Mouse (Mus musculus) hindbrain, embryonic 11.5 days (tissue): ENCODE measurements around the gene Cd79a. TPM values are rescaled to one million over a fixed set of nuclear protein-coding genes. Genes with fewer than 3 reads are reported as not detected.

ENCODE experiments used
- polyA plus RNA-seq: library from polyadenylated mRNA; unstranded; fragments of >200 nt; fragmentation: Nextera tagmentation; extraction: Ambion mirVana; gene quantifications from 2 replicates; pipeline ENCODE4 v1.2.1, GENCODE M21; 2014

Gene Cd79a
- polyA plus RNA-seq, 1 experiment from 2014 or later, result 0.39 TPM

Other genes starting within 250 kb of the Cd79a start
- not detected in 2 replicates for gene Tex101, start 220.7 kb upstream of the Cd79a start, polyA plus RNA-seq
- gene BC049730, start 188.1 kb upstream of the Cd79a start, polyA plus RNA-seq, result not detected in 2 replicates
- not detected in 2 replicates for gene Gm4763, start 170.5 kb upstream of the Cd79a start, polyA plus RNA-seq
- not detected in 2 replicates for gene Cd177, start 137.1 kb upstream of the Cd79a start, polyA plus RNA-seq
- not detected in 2 replicates for gene Ceacam10, start 120.2 kb upstream of the Cd79a start, polyA plus RNA-seq
- gene Gm9844, start 35.2 kb upstream of the Cd79a start, polyA plus RNA-seq, result 20.9 and 23.6 TPM in 2 replicates
- gene Lypd4, start 27.4 kb upstream of the Cd79a start, polyA plus RNA-seq, result not detected in 2 replicates
- 0.14 TPM in 1 of 2 replicates, not detected in the other for gene Dmrtc2, start 27.3 kb upstream of the Cd79a start, polyA plus RNA-seq
- 1,792 and 1,821 TPM in 2 replicates for gene Rps19, start 13.0 kb upstream of the Cd79a start, polyA plus RNA-seq
- gene Arhgef1, start 5.5 kb downstream of the Cd79a start, polyA plus RNA-seq, result 43.0 and 46.4 TPM in 2 replicates
- gene Gm4881, start 47.1 kb downstream of the Cd79a start, polyA plus RNA-seq, result 4.7 and 6.1 TPM in 2 replicates
- gene Rabac1, start 75.4 kb downstream of the Cd79a start, polyA plus RNA-seq, result 122 and 129 TPM in 2 replicates
- gene Atp1a3, start 108.6 kb downstream of the Cd79a start, polyA plus RNA-seq, result 40.1 and 48.8 TPM in 2 replicates
- gene Grik5, start 175.0 kb downstream of the Cd79a start, polyA plus RNA-seq, result 8.9 and 14.4 TPM in 2 replicates
- gene Zfp574, start 175.2 kb downstream of the Cd79a start, polyA plus RNA-seq, result 17.9 and 19.9 TPM in 2 replicates